Mouse (Mus musculus) cerebellum, postnatal 4 days (tissue): Measurements from ENCODE around the gene Smyd2.

ENCODE experiments used
- DNase-seq, 2 experiments: peaks; one replicate each; pipeline ENCODE4 v3.0.0; 2022; ENCODE audit warnings: low spot score in 2 of 2, mixed read lengths in 1 of 2

Gene Smyd2

GRCm38 (mm10) chr1:189921818-189922592, at the start of gene Smyd2:
TSS of gene Smyd2 (minus strand) at chr1:189922363.
- DNase-seq: peak in 1 of 2 experiments; percentile 42

GRCm38 (mm10) chr1:189970381-189970780, 48.2 kb upstream of the Smyd2 start:
- no peak for DNase-seq

DNA sequence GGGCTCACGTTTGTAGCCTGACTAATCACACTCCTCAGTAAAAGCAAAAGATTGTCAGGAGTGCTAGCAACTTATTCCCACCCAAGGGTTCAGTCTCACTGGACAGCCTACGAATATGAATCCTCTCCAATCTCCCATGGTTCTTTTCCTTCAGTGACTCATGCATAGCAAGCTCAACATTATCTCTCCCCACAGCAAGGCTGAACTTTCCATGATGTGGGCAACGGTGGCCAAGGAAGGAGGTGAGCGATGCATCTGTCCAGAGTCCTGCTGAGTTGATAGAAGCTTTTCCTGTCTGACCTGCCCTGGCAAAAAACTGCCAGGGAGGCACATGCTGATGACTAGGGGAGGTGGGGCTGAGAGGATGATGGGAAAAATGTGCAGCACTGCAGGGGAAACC, 45.9 kb upstream of the Smyd2 start:
- no peak for DNase-seq

GRCm38 (mm10) chr1:189960481-189960880, 38.3 kb upstream of the Smyd2 start:
- DNase-seq: no peak

DNA sequence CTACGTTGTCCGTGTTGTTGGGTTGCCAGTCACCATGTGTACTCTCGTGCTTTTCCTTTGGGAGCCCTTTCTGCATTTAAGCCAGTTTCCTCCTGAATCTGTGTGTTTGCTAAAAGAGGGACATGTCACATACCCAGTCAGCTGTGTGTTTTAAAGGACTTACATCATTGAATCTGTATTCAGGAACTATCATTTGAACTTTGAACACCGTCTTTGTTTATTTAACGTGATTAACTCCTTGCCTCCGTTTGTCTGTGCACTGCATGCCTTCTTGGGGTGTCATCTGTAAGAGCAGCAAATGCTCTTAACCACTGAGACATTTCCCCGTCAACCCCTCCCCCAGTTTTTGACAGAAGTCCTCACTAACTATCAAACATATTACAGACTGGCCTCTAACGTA, 37.6 kb upstream of the Smyd2 start:
- no peak for DNase-seq

GRCm38 (mm10) chr1:189951861-189952260, 29.7 kb upstream of the Smyd2 start:
- no peak for DNase-seq

DNA sequence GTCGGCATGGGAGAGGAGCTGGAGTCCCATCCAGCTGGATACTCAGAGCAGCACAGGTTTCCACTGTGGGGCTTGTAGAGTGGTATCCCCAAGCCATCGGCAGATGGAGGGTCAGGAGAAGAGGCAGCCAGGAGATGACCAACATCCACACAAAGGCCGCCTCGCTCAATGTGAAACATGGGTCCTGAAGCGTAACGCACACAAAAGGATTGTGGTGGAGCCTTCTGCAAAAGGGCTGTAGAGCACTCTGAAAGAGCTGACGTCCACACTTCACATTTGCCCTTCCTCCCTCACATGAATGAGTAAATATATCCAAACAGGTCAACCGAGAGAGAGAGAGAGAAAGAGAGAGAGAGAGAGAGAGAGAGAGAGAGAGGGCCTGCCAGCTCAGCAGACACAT, 25.2 kb upstream of the Smyd2 start:
- no peak for DNase-seq

- DNase-seq: no peak
These were observed 24.0 kb upstream of the Smyd2 start for GRCm38 (mm10) chr1:189946126-189946525.

DNA sequence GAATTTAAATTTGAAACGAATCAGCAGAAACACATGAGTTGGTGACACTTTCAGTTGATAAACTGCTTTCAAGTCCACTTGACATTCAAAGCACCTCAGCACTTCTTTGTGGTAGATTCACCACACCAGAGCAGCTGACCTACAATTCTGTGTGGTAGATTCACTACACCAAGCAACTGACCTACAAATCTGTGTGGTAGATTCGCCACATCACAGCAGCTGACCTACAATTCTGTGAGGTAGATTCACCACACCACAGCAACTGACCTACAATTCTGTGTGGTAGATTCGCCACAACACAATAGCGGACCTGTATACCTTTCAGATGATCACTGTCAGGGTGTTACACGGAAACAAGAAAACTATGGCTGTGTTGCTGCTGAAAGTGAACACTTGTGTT, 19.6 kb upstream of the Smyd2 start:
- DNase-seq: no peak

DNA sequence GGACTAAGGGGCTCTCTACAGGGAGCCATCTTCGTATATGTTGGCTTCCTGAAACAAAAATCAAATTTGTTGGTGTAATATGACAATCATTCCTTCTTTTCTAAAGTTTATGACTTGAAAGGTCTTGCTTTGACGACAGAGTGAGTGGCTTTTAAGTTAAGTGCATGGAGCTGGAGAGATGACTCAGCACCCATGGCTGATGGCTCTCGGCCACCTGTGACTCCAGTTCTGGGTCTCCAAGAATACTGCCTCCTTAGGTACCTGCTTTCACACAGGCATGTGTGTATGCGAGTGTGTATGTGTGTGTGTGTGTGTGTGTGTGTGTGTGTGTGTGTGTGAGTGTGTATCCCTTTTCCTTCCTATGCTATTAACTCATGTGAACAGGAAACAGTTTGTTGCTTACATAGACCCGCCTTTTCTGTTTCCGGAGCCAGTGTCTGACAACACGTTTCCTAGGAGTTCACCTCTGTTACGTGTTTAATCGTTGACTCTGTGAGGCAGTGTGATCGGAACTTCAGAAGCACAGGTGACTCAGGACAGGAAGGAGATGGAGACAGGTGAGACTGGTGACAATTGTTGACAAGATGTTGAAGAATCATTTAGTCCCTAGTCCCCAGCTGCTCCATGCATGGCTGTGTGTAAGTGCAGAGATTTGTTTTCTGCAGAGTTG, 14.4 kb upstream of the Smyd2 start:
- no peak for DNase-seq

- no peak for DNase-seq
These were observed 11.5 kb upstream of the Smyd2 start for GRCm38 (mm10) chr1:189933480-189934202.

GRCm38 (mm10) chr1:189932976-189933375, 10.8 kb upstream of the Smyd2 start:
- no peak for DNase-seq

GRCm38 (mm10) chr1:189932190-189932589, 10.0 kb upstream of the Smyd2 start:
- no peak for DNase-seq

DNA sequence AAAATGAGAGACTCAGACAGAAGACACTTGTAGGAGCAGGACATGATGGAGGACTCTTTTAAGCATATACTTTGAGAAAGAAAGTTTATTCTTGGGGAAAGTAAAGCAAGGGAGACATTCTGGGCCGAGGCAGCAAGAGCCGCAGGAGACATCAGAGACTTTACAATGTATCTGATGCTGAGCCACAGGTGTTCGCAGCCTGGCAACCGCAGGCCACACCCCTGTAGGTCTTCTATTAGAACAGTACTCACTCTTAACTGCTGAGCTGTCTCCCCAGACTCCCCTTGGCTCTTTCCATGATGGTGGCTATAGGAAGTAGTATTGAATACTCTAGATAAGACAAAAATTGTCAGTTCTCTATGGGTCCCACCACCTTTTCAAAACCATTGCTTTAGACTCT, 7.7 kb upstream of the Smyd2 start:
- DNase-seq: no peak

DNA sequence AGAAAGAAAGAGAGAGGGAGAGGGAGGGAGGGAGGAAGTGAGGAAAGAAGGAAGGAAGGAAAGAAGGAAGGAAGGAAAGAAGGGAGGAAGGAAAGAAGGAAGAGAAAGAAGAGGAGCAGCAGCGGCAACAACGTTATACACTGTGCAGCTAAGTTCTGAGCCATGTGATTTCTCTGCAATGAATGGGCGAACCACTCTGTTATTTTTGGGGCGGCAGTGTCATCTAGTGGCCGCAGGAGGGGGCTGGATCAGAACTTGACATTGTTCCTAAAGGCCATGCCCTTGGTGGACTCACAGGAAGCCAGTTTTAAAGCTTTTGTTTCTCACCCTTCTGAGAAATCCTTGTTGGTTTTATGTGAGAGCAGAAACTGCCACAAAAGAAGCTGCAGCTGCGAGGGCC, 5.5 kb upstream of the Smyd2 start:
- DNase-seq: peak; percentile 33 to 57

GRCm38 (mm10) chr1:189926279-189926678, 4.1 kb upstream of the Smyd2 start:
- no peak for DNase-seq

DNA sequence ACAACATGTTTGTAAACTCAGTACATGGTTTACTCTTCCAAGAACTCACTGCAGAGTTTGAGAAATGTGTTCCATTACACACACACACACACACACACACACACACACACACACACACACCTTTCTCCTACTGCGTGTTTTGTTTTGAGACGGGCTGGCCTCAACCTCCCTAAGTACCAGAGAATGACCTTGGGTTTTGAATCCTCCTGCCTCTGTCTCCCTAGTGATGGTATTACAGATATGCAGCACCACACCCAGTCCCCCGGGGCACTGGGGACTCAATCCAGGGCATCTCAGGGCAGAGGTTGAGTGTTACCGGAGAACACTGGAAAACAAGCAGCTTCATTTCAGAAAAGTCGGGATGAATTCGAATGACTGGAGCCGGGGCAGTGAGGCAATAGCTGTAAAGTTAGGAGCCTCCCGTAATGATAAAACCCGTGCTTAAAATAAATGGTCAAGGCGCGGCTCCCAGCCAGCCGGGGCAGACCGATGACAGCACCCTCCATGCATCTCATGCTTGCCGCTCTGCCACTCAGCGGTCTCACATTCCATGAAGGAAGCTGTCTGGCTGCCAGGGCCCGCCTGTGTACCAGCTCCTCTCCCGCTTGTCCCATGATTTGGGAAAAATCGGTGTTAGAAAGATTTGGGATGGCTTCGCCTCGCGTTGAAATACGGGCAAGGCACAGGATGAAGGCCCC, 1.9 kb upstream of the Smyd2 start:
- DNase-seq: no peak

GRCm38 (mm10) chr1:189923157-189923556, 994 bp upstream of the Smyd2 start:
- no peak for DNase-seq

DNA sequence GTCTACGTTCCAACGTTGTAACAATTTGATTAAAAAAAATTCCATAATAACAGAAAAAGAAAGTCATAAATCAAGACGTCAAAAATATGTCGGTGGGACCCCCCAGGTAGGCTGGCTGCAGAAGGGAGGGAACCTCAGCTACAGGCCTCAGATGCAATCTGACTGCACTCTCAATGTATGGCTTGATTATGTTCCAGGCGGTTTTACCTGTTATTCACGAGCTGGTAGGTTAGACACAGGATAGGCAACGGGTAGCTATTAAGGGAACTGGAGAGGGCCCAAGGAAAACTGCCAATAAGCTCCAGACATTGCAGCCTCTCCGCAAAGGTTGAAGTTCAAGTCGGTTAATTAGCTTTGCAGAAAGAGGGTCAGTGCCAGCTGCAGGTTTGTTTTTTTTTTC, 558 bp upstream of the Smyd2 start:
- no peak for DNase-seq

DNA sequence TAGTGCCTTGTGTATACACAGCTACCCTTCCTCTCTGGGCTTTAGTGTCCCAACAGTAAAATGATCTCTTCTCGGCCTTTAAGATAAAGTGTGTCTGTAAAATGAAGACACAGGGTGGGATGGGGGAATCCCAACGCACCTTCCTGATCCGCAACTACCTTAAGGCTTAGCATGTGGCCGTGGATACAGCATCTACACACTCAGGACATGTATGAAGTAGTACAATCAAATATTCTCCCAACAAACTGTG, 670 bp downstream of the Smyd2 start:
- DNase-seq: no peak

DNA sequence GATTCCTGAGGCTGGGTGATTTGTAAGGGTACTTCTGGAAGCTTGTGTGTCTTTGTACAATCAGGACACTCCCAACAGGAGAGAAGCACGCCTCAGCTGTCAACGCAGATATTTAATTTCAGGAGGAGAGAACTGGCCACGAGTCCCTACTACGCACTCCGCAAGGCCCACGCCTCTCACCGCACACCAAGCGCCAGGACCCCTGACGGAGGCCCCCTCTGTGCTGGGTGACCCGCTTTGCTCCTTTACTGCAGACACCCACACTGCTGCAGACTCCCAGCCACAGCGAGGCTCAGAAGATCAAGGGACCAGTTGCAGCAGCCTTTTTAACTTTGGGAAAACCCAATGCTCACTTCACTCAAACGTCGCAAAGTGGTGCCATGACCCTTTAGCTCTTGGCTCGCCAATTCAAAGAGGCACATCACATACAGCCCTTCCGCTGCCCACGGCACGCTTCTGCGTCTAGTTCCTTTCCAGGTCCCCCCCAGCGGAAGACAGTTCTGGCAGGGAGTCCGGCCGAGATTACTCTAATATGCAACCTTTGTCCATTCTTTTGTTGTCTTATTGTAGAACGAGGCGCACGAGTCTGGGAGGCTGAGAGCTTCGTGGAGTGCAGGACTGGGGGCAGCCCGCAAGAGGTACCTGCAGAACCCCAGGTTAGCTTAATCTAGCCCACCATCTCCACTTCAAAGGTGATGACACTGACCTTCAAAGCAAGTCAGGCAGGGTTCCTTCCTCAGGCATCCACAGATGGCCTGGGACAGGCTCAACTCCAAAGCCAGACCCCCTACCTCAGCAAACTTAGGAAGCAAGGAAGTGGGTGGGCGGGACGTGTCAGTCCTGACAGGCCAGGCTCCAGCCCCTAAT, 1.2 kb downstream of the Smyd2 start:
- DNase-seq: no peak
